Mouse (Mus musculus): ENCODE results near the gene Atg2b. TPM values are rescaled to one million over a fixed set of nuclear protein-coding genes. Genes with fewer than 3 reads are reported as not detected.

Gene Atg2b
- polyA plus RNA-seq, 1 experiment, result 27.4 TPM

- H3K9ac ChIP-seq (ENCODE audit: low read depth, poor library complexity, severe bottlenecking), result no peak within 1 kb of the TSS
- H3K27ac ChIP-seq (ENCODE audit: insufficient read depth, low read length), result no peak within 1 kb of the TSS
- H3K27me3 ChIP-seq (ENCODE audit: control insufficient read depth, insufficient read depth, low read length, poor library complexity, severe bottlenecking), result no peaks in the 10 kb centered on the region
- TF ChIP-seq EP300 (IDR thresholded peaks at IDR 0.05; ENCODE audit: insufficient read depth, low read depth, low read length) (no peak; the same call in 1 of the 2 replicates), POLR2A (IDR thresholded peaks at IDR 0.05; ENCODE audit: insufficient read depth, low read length) (no peak), CTCF (IDR thresholded peaks at IDR 0.05; ENCODE audit: low read depth, low read length) (no peak)
- no peaks in the 10 kb centered on the region for H3K36me3 ChIP-seq (ENCODE audit: control insufficient read depth, insufficient read depth, low read length, poor library complexity, severe bottlenecking)
- no peaks in the 10 kb centered on the region for H3K4me1 ChIP-seq (ENCODE audit: control insufficient read depth, insufficient read depth, low read length)
- H3K4me3 ChIP-seq (ENCODE audit: low read depth, low read length), result peak within 1 kb of the TSS; percentile 40
- no peaks in the 10 kb centered on the region for H3K9me3 ChIP-seq (replicated peaks; ENCODE audit: control insufficient read depth, insufficient read depth, low read length, poor library complexity, severe bottlenecking)
Observed at GRCm38 (mm10) chr12:105705799-105706487, 20.9 kb upstream of the Atg2b start, which contains the start of gene Ak7. Gene Ak7, plus strand, starts transcription at chr12:105705976.

- TF ChIP-seq CTCF (IDR thresholded peaks at IDR 0.05; ENCODE audit: low read depth, low read length) (no peak), EP300 (IDR thresholded peaks at IDR 0.05; ENCODE audit: insufficient read depth, low read depth, low read length) (no peak), POLR2A (IDR thresholded peaks at IDR 0.05; ENCODE audit: insufficient read depth, low read length) (no peak)
- Histone ChIP-seq H3K36me3 (ENCODE audit: control insufficient read depth, insufficient read depth, low read length, poor library complexity, severe bottlenecking) (no peaks in the 10 kb centered on the region), H3K4me1 (ENCODE audit: control insufficient read depth, insufficient read depth, low read length) (no peaks in the 10 kb centered on the region), H3K27me3 (ENCODE audit: control insufficient read depth, insufficient read depth, low read length, poor library complexity, severe bottlenecking) (no peaks in the 10 kb centered on the region), H3K9me3 (replicated peaks; ENCODE audit: control insufficient read depth, insufficient read depth, low read length, poor library complexity, severe bottlenecking) (no peaks in the 10 kb centered on the region), H3K9ac (ENCODE audit: low read depth, poor library complexity, severe bottlenecking) (no peak overlapping the region), H3K4me3 (ENCODE audit: low read depth, low read length) (no peak overlapping the region), H3K27ac (ENCODE audit: insufficient read depth, low read length) (no peak overlapping the region)
Observed at GRCm38 (mm10) chr12:105700433-105700832, 15.4 kb upstream of the Atg2b start.

- TF ChIP-seq POLR2A (IDR thresholded peaks at IDR 0.05; ENCODE audit: insufficient read depth, low read length), result no peak
- TF ChIP-seq EP300 (IDR thresholded peaks at IDR 0.05; ENCODE audit: insufficient read depth, low read depth, low read length), result no peak
- no peak for TF ChIP-seq CTCF (IDR thresholded peaks at IDR 0.05; ENCODE audit: low read depth, low read length)
- no peaks in the 10 kb centered on the region for H3K27me3 ChIP-seq (ENCODE audit: control insufficient read depth, insufficient read depth, low read length, poor library complexity, severe bottlenecking)
- no peaks in the 10 kb centered on the region for H3K9me3 ChIP-seq (replicated peaks; ENCODE audit: control insufficient read depth, insufficient read depth, low read length, poor library complexity, severe bottlenecking)
- no peaks in the 10 kb centered on the region for H3K36me3 ChIP-seq (ENCODE audit: control insufficient read depth, insufficient read depth, low read length, poor library complexity, severe bottlenecking)
- H3K4me3 ChIP-seq (ENCODE audit: low read depth, low read length), result no peak overlapping the region
- H3K27ac ChIP-seq (ENCODE audit: insufficient read depth, low read length), result no peak overlapping the region
- H3K4me1 ChIP-seq (ENCODE audit: control insufficient read depth, insufficient read depth, low read length), result no peaks in the 10 kb centered on the region
- no peak overlapping the region for H3K9ac ChIP-seq (ENCODE audit: low read depth, poor library complexity, severe bottlenecking)
Observed at GRCm38 (mm10) chr12:105697104-105697780, 12.2 kb upstream of the Atg2b start.

DNA sequence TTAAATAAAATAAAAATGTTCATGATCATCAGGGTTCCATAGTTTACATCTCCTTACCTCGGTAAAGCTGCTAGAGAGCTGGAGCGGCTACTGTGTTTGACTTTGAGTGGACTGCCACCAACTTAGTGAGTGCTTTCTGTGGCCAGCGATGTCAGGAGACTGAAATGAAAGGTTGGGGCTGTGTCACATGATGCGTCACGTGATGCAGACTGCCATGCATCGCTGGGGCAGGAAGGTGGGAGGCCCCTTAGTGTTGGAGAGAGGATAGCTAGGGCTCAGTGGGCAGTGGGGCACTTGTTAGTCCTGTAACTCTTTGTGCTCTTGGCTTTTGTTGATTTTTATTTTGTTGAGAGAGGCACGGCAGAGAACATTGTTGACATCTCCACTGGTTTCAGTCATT lies 10.8 kb upstream of the Atg2b start:
- TF ChIP-seq CTCF (IDR thresholded peaks at IDR 0.05; ENCODE audit: low read depth, low read length), result no peak
- TF ChIP-seq EP300 (IDR thresholded peaks at IDR 0.05; ENCODE audit: insufficient read depth, low read depth, low read length), result no peak
- no peak for TF ChIP-seq POLR2A (IDR thresholded peaks at IDR 0.05; ENCODE audit: insufficient read depth, low read length)
- Histone ChIP-seq H3K4me3 (ENCODE audit: low read depth, low read length) (no peak overlapping the region), H3K9ac (ENCODE audit: low read depth, poor library complexity, severe bottlenecking) (no peak overlapping the region), H3K9me3 (replicated peaks; ENCODE audit: control insufficient read depth, insufficient read depth, low read length, poor library complexity, severe bottlenecking) (no peaks in the 10 kb centered on the region), H3K36me3 (ENCODE audit: control insufficient read depth, insufficient read depth, low read length, poor library complexity, severe bottlenecking) (no peaks in the 10 kb centered on the region), H3K27me3 (ENCODE audit: control insufficient read depth, insufficient read depth, low read length, poor library complexity, severe bottlenecking) (no peaks in the 10 kb centered on the region), H3K27ac (ENCODE audit: insufficient read depth, low read length) (no peak overlapping the region), H3K4me1 (ENCODE audit: control insufficient read depth, insufficient read depth, low read length) (no peaks in the 10 kb centered on the region)

DNA sequence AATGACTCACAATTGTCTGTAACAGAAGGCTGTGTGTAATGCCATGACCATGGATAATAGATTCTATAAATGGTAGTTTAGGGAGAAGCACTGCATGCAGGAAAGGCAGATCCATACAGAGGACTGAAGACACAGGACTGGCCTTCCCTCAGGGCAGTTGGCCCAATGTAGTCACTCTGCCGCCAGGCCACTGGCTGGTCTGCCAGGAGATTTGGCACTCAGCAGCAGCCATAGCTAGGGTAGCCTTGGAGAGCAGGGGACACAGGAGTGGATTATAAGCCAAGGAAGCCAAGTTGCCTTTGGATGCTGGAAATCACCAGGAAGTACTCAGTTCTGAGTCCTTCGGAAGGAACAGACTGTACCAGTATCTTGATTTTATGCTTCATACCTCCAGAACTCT lies 9.0 kb upstream of the Atg2b start:
- no peak overlapping the region for H3K4me3 ChIP-seq (ENCODE audit: low read depth, low read length)
- H3K27ac ChIP-seq (ENCODE audit: insufficient read depth, low read length), result no peak overlapping the region
- no peaks in the 10 kb centered on the region for H3K27me3 ChIP-seq (ENCODE audit: control insufficient read depth, insufficient read depth, low read length, poor library complexity, severe bottlenecking)
- no peaks in the 10 kb centered on the region for H3K36me3 ChIP-seq (ENCODE audit: control insufficient read depth, insufficient read depth, low read length, poor library complexity, severe bottlenecking)
- H3K9me3 ChIP-seq (replicated peaks; ENCODE audit: control insufficient read depth, insufficient read depth, low read length, poor library complexity, severe bottlenecking), result no peaks in the 10 kb centered on the region
- no peak overlapping the region for H3K9ac ChIP-seq (ENCODE audit: low read depth, poor library complexity, severe bottlenecking)
- TF ChIP-seq CTCF (IDR thresholded peaks at IDR 0.05; ENCODE audit: low read depth, low read length), result no peak
- no peak for TF ChIP-seq POLR2A (IDR thresholded peaks at IDR 0.05; ENCODE audit: insufficient read depth, low read length)
- no peak for TF ChIP-seq EP300 (IDR thresholded peaks at IDR 0.05; ENCODE audit: insufficient read depth, low read depth, low read length)
- H3K4me1 ChIP-seq (ENCODE audit: control insufficient read depth, insufficient read depth, low read length), result no peaks in the 10 kb centered on the region

- no peak overlapping the region for H3K9ac ChIP-seq (ENCODE audit: low read depth, poor library complexity, severe bottlenecking)
- H3K36me3 ChIP-seq (ENCODE audit: control insufficient read depth, insufficient read depth, low read length, poor library complexity, severe bottlenecking), result no peaks in the 10 kb centered on the region
- TF ChIP-seq EP300 (IDR thresholded peaks at IDR 0.05; ENCODE audit: insufficient read depth, low read depth, low read length), result no peak
- no peak for TF ChIP-seq POLR2A (IDR thresholded peaks at IDR 0.05; ENCODE audit: insufficient read depth, low read length)
- TF ChIP-seq CTCF (IDR thresholded peaks at IDR 0.05; ENCODE audit: low read depth, low read length), result no peak
- no peaks in the 10 kb centered on the region for H3K4me1 ChIP-seq (ENCODE audit: control insufficient read depth, insufficient read depth, low read length)
- H3K27ac ChIP-seq (ENCODE audit: insufficient read depth, low read length), result no peak overlapping the region
- no peak overlapping the region for H3K4me3 ChIP-seq (ENCODE audit: low read depth, low read length)
- H3K9me3 ChIP-seq (replicated peaks; ENCODE audit: control insufficient read depth, insufficient read depth, low read length, poor library complexity, severe bottlenecking), result no peaks in the 10 kb centered on the region
- H3K27me3 ChIP-seq (ENCODE audit: control insufficient read depth, insufficient read depth, low read length, poor library complexity, severe bottlenecking), result no peaks in the 10 kb centered on the region
Observed at GRCm38 (mm10) chr12:105689435-105689834, 4.4 kb upstream of the Atg2b start.
